Mouse (Mus musculus): ENCODE data around the gene Ugp2.

DNA sequence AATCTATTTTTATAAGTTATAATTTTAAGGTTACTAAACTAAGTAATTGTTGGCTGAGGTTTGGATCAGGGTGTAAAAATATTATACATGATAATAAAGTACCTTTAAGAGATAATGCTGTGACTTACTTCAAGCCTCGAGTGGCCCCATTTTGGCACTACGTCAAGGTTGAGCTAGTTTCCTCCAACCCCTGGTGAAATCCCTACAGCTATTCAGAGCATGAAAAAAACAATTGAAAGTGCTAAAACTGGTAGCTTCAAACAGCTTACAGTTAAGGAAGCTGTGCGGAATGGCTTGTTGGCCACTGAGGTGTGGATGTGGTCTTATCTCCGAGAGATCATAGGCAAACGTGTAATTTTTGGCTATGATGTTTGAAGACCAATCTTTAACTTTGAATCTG lies 75.5 kb downstream of the Ugp2 start:
- TF ChIP-seq CTCF (IDR thresholded peaks at IDR 0.05; ENCODE audit: low read depth) (no peak), EP300 (IDR thresholded peaks at IDR 0.05; ENCODE audit: low read depth) (no peak)
